Mouse (Mus musculus) gastrocnemius, postnatal 25 days (tissue): ENCODE results near the gene Ssh1. TPM values are rescaled to one million over a fixed set of nuclear protein-coding genes. Genes with fewer than 3 reads are reported as not detected.
A peak's percentile ranks its signal among the peaks of the same experiment; 100 is the strongest.

Experiments
- DNase-seq: peaks from one replicate; pipeline ENCODE4 v3.0.0; 2022
- total RNA-seq, 2 experiments: library from RNA; stranded (reverse); gene quantifications; 1 replicate in 1 of 2; 2 replicates in 1 of 2; pipeline ENCODE4 v1.2.3; 2021

Ssh1 gene
- total RNA-seq, 2 experiments from 2014 or later = 6.5 to 6.7 TPM

- peak; percentile 83 for DNase-seq
Observed at GRCm38 (mm10) chr5:113930648-113931609, 62.8 kb downstream of the Ssh1 start.

GRCm38 (mm10) chr5:113929950-113930647, 63.6 kb downstream of the Ssh1 start:
- DNase-seq = peak; percentile 46

GRCm38 (mm10) chr5:113929526-113929925, 64.2 kb downstream of the Ssh1 start:
- DNase-seq = no peak

- DNase-seq = no peak
Observed at GRCm38 (mm10) chr5:113924608-113925007, 69.1 kb downstream of the Ssh1 start.

GRCm38 (mm10) chr5:113921310-113922166, 72.2 kb downstream of the Ssh1 start:
- no peak for DNase-seq

- DNase-seq = no peak
Observed at GRCm38 (mm10) chr5:113919060-113919459, 74.6 kb downstream of the Ssh1 start.

GRCm38 (mm10) chr5:113918654-113919053, 75.0 kb downstream of the Ssh1 start:
- peak; percentile 43 for DNase-seq

GRCm38 (mm10) chr5:113910705-113911104, 83.0 kb downstream of the Ssh1 start:
- DNase-seq = no peak

- no peak for DNase-seq
Observed at GRCm38 (mm10) chr5:113910065-113910701, 83.5 kb downstream of the Ssh1 start.

GRCm38 (mm10) chr5:113908592-113909441, 84.9 kb downstream of the Ssh1 start, which contains the start of gene Coro1c:
Gene Coro1c, minus strand, starts transcription at chr5:113908758.
- peak; percentile 97 for DNase-seq

- peak; percentile 60 for DNase-seq
Observed at GRCm38 (mm10) chr5:113907786-113908567, 85.7 kb downstream of the Ssh1 start.

GRCm38 (mm10) chr5:113906958-113907735, 86.5 kb downstream of the Ssh1 start:
- peak; percentile 40 for DNase-seq

GRCm38 (mm10) chr5:113904987-113905386, 88.7 kb downstream of the Ssh1 start:
- DNase-seq = no peak

- no peak for DNase-seq
Observed at GRCm38 (mm10) chr5:113902983-113903382, 90.7 kb downstream of the Ssh1 start.

GRCm38 (mm10) chr5:113902017-113902416, 91.7 kb downstream of the Ssh1 start:
- no peak for DNase-seq

GRCm38 (mm10) chr5:113901074-113901571, 92.6 kb downstream of the Ssh1 start:
- DNase-seq = no peak

- DNase-seq = no peak
Observed at GRCm38 (mm10) chr5:113899543-113899942, 94.2 kb downstream of the Ssh1 start.

- no peak for DNase-seq
Observed at GRCm38 (mm10) chr5:113892005-113892404, 101.7 kb downstream of the Ssh1 start.

- no peak for DNase-seq
Observed at GRCm38 (mm10) chr5:113890874-113891273, 102.8 kb downstream of the Ssh1 start.
